Mouse (Mus musculus) kidney, postnatal 10 days (tissue): Measurements from ENCODE around the gene Tnip2.

Experiments
- DNase-seq: peaks from one replicate; pipeline ENCODE4 v3.0.0; 2021; ENCODE audit warnings: mixed read lengths

Gene Tnip2

GRCm38 (mm10) chr5:34513466-34514217, at the start of gene Tnip2:
Gene Tnip2, minus strand, starts transcription at chr5:34513991.
- peak; percentile 99 for DNase-seq

- DNase-seq, result no peak
Observed at GRCm38 (mm10) chr5:34551821-34552220, 38.0 kb upstream of the Tnip2 start.

DNA sequence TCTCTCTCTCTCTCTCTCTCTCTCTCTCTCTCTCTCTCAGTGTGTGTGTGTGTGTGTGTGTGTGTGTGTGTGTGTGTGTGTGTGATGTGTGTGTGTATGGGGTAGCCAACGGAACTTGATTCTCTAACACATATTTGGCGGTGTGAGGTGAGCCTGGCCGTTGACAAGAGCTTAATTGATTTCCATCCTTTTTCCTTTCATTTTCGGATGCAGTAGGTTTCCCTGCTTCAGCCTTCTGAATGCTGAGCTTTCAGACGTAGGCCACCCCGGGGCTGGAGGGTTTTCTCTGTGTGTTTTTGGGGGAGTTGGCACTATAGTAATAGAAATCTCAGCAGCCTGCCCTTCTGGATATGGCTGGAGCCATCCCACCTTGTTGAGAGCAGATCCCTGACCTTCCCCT, 36.5 kb upstream of the Tnip2 start:
- no peak for DNase-seq

DNA sequence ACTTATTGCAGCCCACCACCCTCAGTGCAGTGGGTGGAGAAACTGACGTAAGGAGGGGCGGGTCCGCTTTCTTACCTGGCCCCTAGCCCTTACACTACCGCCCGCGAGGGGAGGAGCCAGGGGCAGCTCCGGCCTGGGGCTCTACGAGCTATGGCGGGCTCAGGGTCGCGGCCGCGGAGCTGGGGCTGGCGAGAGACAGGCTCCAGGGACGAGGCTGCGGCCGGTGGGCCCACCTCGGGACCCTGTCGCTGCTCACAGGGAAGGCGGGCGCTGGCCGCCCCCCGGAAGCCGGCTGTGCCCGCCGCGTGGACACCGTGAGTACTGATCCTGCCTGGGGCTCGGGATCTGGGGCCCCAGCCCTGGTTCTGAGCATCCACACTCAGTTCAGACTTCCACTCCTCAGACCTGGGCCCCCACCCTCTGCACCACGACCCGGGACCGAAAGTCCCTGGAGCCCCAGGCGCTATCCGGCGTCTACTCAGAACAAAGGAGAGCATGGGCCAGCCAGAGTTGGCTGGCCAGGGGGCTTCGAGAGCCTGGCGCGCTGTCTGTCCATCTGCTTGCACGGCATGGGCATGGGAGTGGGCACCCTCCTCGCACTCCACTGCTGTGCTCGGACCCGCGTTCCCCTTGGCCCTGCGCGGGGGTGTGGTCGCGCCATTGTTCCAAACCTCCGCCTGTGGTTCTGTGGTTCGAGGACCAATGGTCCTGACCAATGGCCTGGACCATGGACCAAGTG, 35.9 kb upstream of the Tnip2 start:
- peak; percentile 75 for DNase-seq

DNA sequence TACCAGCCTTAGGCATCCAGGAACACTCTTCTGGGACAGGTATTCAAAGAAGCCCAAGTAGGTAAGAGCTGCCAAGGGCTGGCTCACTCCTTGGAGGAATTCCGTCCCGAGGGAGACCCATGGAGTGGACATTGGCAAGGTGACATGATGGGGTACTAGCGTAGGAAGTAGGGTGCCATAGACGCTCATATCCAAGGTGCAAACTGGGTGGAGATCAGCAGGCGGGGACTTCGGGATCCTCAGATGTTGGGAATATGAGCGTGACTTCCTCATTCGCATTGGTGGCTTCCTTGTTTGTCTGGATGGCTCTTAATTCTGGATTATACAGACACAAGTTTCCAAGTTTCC, 35.3 kb upstream of the Tnip2 start:
- DNase-seq, result no peak

DNA sequence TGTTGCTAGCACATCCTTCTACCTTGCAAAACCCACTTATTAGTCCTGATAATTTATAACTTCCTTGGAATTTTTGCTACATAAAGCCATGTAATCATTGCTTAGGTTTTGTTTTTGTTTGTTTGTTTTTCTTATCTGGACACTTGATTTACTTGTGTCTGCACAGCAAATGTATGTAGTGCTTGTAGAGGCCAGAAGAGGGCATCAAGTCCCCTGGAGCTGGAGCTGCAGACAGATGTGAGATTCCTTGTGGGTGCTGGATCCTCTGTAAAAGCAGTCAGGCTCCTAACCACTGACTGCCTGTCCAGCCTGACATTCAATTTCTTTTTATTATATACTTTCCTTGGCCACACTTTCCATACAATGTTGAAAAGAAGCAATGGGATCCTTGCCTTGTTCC, 33.6 kb upstream of the Tnip2 start:
- peak; percentile 54 for DNase-seq

GRCm38 (mm10) chr5:34543114-34543513, 29.3 kb upstream of the Tnip2 start:
- no peak for DNase-seq

DNA sequence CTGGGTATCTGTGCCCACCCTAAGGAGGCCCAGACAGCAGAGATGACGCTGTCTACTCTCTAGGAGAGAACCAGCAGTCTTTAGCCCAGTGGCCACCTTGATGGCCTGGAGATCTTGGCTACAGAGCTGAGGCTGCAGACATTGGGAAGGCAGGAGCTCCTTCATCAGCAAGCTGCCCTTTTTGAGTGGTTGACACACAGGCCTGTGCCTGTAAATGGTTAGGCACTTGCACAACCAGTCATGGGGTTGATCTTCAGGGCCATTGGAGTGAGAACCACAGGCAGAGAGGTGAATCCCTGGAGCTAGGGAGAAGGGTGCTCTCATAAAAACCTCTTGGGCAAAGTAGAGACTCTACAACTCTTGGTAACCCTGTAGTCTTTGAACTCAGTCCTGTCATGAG, 28.4 kb upstream of the Tnip2 start:
- DNase-seq, result no peak

DNA sequence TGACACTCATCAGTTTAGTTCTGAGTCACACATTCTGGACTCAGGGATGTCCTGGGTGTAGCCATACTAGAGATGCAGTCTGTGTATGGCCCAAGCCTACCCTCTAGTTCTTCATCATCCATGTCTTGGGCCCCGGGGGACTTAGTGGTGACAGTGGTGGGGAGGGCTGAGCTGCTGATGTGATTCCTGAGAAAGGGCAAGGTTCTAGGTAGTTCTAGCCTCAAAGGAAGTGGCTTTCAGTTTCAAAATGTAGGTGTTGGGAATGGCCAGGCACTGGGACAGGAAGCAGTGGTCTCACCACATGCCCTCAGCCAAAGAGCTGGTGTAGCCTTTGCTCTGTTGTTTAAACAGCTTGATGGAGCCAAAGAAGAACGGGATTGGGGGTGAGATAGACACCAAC, 25.3 kb upstream of the Tnip2 start:
- DNase-seq, result no peak

- peak; percentile 51 for DNase-seq
Observed at GRCm38 (mm10) chr5:34538527-34538926, 24.7 kb upstream of the Tnip2 start.

- DNase-seq, result no peak
Observed at GRCm38 (mm10) chr5:34538079-34538478, 24.3 kb upstream of the Tnip2 start.

GRCm38 (mm10) chr5:34535831-34536230, 22.0 kb upstream of the Tnip2 start:
- DNase-seq, result no peak

GRCm38 (mm10) chr5:34534776-34535581, 21.2 kb upstream of the Tnip2 start:
- DNase-seq, result no peak

GRCm38 (mm10) chr5:34533820-34534219, 20.0 kb upstream of the Tnip2 start:
- DNase-seq, result no peak

DNA sequence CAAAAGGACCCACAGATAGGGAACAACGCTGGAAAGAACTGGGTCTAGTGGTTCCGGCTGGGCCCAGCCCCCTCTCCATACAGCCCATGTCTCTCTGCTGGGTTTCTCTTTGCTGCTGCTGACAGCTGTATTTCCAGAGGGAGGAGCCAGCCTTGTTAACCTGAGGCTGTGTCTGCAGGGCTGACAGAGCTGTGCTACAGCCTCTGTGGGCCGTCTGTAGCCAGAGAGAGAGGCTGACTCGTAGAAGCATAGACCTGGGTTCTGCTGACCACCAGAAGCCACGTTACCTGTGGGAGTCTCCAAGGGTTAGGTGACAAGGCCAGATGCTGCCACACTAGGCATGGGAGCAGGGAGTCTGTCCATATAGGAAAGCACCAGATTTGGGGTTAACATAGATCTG, 19.3 kb upstream of the Tnip2 start:
- no peak for DNase-seq

GRCm38 (mm10) chr5:34530687-34531086, 16.9 kb upstream of the Tnip2 start:
- DNase-seq, result no peak

DNA sequence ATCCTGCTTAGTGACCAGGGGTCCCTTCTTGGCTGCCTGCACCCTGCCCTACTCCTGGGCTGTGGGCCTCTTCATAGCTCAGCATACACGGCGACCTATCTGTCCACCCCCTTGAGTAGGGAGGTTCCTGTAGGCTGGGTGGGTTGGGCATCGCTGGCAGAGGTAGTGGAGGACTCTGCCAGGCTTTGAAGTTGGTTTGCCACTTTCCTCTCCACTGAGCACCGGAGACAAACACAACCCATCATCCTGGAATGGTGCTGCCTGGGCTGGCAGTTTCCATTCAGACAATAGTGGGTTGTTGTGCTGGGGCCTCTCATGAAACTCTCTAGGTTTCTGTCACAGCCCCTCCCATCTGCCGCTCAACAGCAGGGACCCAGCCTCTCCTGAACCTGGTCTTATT, 16.3 kb upstream of the Tnip2 start:
- DNase-seq, result no peak

DNA sequence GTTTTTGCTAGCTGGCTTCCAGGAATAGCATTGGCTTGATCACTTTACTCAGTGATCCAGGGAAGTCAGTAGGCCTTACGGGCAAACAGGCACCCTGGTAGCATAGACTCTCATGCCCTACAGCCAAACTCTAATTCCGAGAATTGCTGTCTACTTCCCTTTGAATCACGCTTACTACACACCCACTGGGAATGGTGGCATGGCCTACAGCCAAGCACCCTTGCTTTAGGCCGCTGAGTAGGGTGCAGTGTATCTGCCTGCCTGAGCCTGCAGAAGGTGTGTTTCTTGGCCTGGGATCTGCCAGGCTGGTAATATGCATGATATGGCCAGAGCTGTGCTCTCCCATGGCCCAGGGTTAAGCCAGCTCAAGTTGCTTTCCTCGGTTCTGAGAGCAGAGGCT, 14.9 kb upstream of the Tnip2 start:
- no peak for DNase-seq

- DNase-seq, result no peak
Observed at GRCm38 (mm10) chr5:34527352-34527751, 13.6 kb upstream of the Tnip2 start.

- no peak for DNase-seq
Observed at GRCm38 (mm10) chr5:34526477-34526775, 12.6 kb upstream of the Tnip2 start.

GRCm38 (mm10) chr5:34525663-34526476, 12.1 kb upstream of the Tnip2 start, which contains the start of gene Sh3bp2:
Gene Sh3bp2, plus strand, starts transcription at chr5:34525838.
- DNase-seq, result peak; percentile 98

DNA sequence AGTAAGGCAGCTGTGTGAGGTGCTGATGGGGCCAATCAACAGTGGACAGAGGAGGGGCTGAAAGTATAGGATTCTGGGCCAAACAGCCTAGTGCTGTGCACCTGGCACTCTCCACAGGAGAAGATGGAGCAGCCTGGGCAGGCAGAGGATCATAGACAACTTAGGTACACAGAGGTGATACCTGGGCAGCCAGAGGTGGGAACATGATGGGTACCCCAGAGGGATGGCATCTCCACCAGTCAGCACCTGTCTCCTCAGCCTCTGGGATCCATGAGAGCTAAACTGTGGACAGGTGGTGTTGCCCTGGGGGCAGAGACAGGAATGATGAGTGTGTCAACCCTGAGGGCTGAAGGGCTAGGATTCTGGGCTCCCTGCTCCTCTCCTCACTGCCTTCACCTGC, 10.7 kb upstream of the Tnip2 start:
- DNase-seq, result no peak

GRCm38 (mm10) chr5:34523958-34524485, 10.2 kb upstream of the Tnip2 start:
- DNase-seq, result no peak
